Mouse (Mus musculus) forebrain, embryonic 16.5 days (tissue): ENCODE measurements at regions not wholly inside any gene's neighbourhood (a gene's known extent, or its start where the extent isn't known, plus 50 kb on each side); places are given as distances from the start of the nearest gene placed in this dataset.

Source experiments
- ATAC-seq: fragments of 200-750 bp; cut with Nextera tagmentation; 2 replicates; pipeline ENCODE4 v1.8.0; 2017; ENCODE audit warnings: mild to moderate bottlenecking, moderate library complexity
- H3K27ac ChIP-seq: fragments of 300-500 bp; sonication (generic); 2 replicates; pipeline ENCODE4 v1.5.1; 2014; ENCODE audit warnings: low read length, control low read depth
- H3K27me3 ChIP-seq: fragments of 300-500 bp; sonication (generic); replicated peaks from 2 replicates; pipeline ENCODE4 v1.6.1; 2014; ENCODE audit warnings: low read length; ENCODE audit not compliant: control insufficient read depth, insufficient read depth
- H3K36me3 ChIP-seq: fragments of 300-500 bp; sonication (generic); 2 replicates; pipeline ENCODE4 v1.6.1; 2014; ENCODE audit not compliant: control insufficient read depth, insufficient read depth
- H3K4me1 ChIP-seq: fragments of 300-500 bp; sonication (generic); replicated peaks from 2 replicates; pipeline ENCODE4 v1.6.1; 2014; ENCODE audit warnings: low read length; ENCODE audit not compliant: control insufficient read depth, insufficient read depth
- H3K4me2 ChIP-seq: fragments of 300-500 bp; sonication (generic); 2 replicates; pipeline ENCODE4 v1.6.1; 2014; ENCODE audit warnings: mild to moderate bottlenecking, low read length, control low read depth
- H3K4me3 ChIP-seq: fragments of 300-500 bp; sonication (generic); replicated peaks from 2 replicates; pipeline ENCODE4 v1.5.1; 2014; ENCODE audit warnings: mild to moderate bottlenecking, low read length, control low read depth
- H3K9ac ChIP-seq: fragments of 300-500 bp; sonication (generic); replicated peaks from 2 replicates; pipeline ENCODE4 v1.6.1; 2014; ENCODE audit warnings: low read depth, low read length, control low read depth
- H3K9me3 ChIP-seq: fragments of 300-500 bp; sonication (generic); 2 replicates; pipeline ENCODE4 v1.6.1; 2016; ENCODE audit warnings: low read length; ENCODE audit not compliant: control insufficient read depth
- WGBS: fragments of 180-500 bp; shearing (Covaris S2); extraction: QIAGEN DNeasy Blood & Tissue Kit; methylation state at CpG from one replicate; pipeline ENCODE4 v1.1.7; 2014; 5-methylcytosine and 5-hydroxymethylcytosine counted together

DNA sequence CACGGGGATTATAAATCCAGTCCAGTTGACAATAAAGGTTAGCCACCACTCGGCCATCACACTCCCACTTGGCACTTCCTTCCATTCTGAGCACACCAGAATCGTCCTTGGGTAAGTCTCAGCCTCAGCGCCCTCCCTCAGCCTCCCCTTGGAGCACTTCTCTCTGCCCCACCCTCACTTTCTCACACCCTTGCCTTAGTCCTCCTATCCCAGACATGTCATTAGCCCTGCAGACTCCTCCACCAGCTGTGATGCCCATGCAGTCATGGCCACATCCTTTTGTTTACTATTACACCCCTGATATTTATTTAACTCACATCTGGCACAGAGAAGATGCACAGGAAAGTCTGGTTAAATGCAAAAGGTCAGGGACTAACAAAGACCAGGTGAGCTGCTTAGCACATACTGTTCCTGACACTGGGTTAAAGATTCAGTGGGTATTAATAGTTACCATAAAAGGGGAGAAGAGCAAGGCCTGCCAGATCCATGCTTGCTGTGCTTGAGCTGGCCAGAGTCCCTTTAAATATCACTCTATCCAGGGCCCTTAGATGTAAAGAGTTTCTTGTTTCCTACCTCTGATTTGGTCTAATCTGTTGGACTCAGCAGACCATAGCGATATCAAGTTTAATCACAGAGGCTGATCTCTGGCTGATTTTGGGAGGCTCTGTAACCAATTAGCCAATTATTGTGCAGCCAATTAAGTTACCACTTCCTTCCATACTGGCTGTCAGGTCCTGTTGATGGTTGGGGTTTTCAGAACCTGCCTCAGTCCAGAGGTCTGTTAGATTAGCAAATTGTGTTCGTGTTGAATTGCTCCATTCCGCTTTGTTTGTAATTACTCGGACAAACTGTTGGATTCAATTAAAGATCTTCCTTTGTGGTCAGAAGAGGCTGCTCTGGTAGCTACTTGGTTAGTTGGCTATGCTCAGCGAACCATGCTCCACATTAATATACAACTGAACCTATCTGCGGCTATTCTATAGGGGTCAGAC, 518.0 kb upstream of the Tmem132c start:
- ATAC-seq: no peak
- 35% methylated on average over 10 of the region's 10 CpGs for WGBS
- no peak overlapping the region for H3K4me3 ChIP-seq

DNA sequence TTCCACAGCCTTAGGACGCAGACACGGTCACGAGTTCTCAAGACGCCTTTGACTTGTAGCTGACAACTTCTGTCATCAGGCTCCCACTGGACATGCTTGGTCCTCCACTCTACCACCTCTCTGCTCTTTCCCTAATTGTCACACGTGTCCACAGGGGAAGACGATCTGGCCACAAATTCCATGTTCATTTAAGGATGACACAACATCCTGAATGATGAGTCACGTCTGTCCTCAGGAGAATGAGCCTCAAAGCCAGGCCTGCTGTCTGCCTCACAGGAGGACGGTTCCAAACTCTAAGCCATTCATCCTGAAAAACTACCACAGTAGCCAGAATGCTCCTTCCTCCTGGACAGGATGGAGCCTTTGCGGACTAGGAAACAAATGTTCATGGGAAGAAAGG, 517.3 kb upstream of the Tmem132c start:
- H3K4me1 ChIP-seq: no peaks in the 10 kb centered on the region
- no peaks in the 10 kb centered on the region for H3K36me3 ChIP-seq
- no peak for ATAC-seq
- 59% methylated on average over 9 of the region's 9 CpGs for WGBS
- no peak overlapping the region for H3K4me3 ChIP-seq
- no peaks in the 10 kb centered on the region for H3K27me3 ChIP-seq
- no peak overlapping the region for H3K27ac ChIP-seq
- no peak overlapping the region for H3K9ac ChIP-seq
- H3K4me2 ChIP-seq: no peak overlapping the region
- H3K9me3 ChIP-seq: no peaks in the 10 kb centered on the region

More for the DNA sequence above, 518.0 kb upstream of the Tmem132c start:
- H3K9me3 ChIP-seq: no peaks in the 10 kb centered on the region
- H3K4me1 ChIP-seq: no peaks in the 10 kb centered on the region
- no peak overlapping the region for H3K9ac ChIP-seq
- H3K27ac ChIP-seq: no peak overlapping the region
- no peaks in the 10 kb centered on the region for H3K36me3 ChIP-seq
- H3K27me3 ChIP-seq: no peaks in the 10 kb centered on the region
- H3K4me2 ChIP-seq: no peak overlapping the region

DNA sequence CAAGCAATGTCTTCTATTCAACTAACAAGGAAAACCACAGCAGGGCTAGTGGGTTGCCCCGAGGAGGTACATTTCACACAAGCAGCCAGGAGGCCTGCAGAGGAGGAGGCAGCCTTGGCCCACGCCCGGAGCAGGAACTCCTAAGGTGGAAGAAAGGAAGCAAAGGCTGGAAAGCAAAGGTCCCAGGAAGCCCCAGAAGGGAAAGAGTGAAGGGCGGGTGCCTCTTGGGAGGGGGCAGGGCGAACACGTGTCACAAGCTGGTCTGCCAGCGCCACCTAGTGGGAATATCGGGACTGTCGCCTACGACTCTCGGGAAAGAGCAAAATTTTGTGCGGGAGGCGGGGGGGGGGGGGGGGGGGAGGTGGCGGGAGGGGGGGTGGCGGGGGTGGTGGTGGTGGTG, 508.1 kb upstream of the Tmem132c start:
- Histone ChIP-seq H3K4me2 (peak overlapping the region; percentile 56), H3K4me3 (peak overlapping the region; percentile 36), H3K36me3 (no peaks in the 10 kb centered on the region), H3K27ac (no peak overlapping the region), H3K27me3 (no peaks in the 10 kb centered on the region), H3K4me1 (no peaks in the 10 kb centered on the region; the same call in 1 of the 2 replicates), H3K9me3 (no peaks in the 10 kb centered on the region), H3K9ac (peak overlapping the region; percentile 51; the same call in 1 of the 2 replicates)
- 4% methylated on average over 5 of the region's 15 CpGs for WGBS
- peak; percentile 68 for ATAC-seq

DNA sequence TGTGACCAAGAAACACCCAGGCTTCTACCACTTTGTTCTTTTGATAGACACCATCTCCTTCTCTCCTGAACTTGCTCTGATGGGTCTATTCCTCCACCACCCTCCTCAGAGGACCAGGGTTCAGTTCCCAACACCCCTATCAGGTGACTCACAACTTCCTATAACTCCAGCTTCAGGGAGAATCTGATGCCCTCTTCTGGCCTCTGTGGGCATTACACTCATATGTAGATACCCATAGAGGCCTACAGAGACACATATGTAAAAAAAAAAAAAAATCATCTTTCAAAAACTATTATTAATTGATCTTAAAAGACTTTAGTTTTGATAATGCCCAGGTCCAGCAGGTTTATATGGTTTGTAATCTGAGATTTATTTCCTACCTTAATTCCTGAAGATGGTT, 505.9 kb upstream of the Tmem132c start:
- Histone ChIP-seq H3K36me3 (no peaks in the 10 kb centered on the region), H3K9me3 (no peaks in the 10 kb centered on the region), H3K27ac (no peak overlapping the region), H3K4me2 (no peak overlapping the region), H3K9ac (no peak overlapping the region), H3K27me3 (no peaks in the 10 kb centered on the region), H3K4me1 (peaks cover 3% of the 10 kb centered on the region), H3K4me3 (no peak overlapping the region)
- no peak for ATAC-seq

DNA sequence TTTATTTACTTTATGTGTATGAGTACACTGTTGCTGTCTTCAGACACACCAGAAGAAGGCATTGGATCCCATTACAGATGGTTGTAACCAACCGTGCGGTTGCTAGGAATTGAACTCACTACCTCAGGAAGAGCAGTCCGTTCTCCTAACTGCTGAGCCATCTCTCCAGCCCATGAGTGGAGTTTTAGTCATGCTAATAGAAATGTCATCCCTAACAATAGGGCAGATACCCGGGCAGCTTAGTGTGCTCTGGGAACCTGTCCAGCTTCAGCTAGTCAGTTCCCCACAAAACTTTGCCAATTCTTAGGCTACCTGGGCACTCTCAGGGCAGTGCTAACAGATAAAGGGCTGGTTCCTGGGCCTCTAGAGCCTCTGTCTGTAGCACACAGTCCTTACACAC, 503.9 kb upstream of the Tmem132c start:
- Histone ChIP-seq H3K4me2 (no peak overlapping the region), H3K27ac (no peak overlapping the region)

DNA sequence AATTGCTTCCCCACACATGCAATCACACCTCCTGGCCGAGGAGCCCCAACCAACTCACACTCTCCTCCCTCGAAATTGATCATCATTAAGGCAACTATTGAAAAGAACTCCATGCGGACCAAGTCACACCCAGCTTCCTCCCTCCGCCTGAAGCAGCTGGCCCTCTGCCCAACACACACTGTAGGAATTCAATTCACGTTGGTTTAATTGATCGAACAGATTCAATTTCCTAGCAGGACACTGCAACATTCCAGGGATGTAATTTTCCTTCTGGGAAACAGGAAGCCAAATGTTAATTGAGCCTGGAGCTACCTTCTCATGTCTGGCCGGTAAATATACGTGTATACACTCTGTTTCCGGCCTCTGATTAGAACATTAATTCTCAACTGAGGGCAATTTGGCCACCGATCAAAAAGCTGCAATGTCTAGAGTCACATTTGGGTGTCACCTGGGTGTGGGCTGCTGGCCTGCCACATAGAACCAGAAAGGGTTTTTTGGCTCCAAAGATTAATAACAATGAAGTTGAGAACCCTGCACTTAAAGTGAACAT, 500.7 kb upstream of the Tmem132c start:
- ATAC-seq: no peak
- Histone ChIP-seq H3K27ac (no peak overlapping the region), H3K4me2 (no peak overlapping the region), H3K4me3 (no peak overlapping the region), H3K36me3 (no peaks in the 10 kb centered on the region), H3K9me3 (no peaks in the 10 kb centered on the region), H3K27me3 (no peaks in the 10 kb centered on the region), H3K4me1 (peaks cover 9% of the 10 kb centered on the region), H3K9ac (no peak overlapping the region)
- WGBS: 27% methylated on average over 10 of the region's 10 CpGs

More for the DNA sequence above, 503.9 kb upstream of the Tmem132c start:
- H3K4me1 ChIP-seq: peaks cover 9% of the 10 kb centered on the region
- H3K9me3 ChIP-seq: no peaks in the 10 kb centered on the region
- no peak overlapping the region for H3K9ac ChIP-seq
- no peaks in the 10 kb centered on the region for H3K27me3 ChIP-seq
- 72% methylated on average over 4 of the region's 4 CpGs for WGBS
- H3K4me3 ChIP-seq: no peak overlapping the region
- ATAC-seq: no peak
- no peaks in the 10 kb centered on the region for H3K36me3 ChIP-seq

DNA sequence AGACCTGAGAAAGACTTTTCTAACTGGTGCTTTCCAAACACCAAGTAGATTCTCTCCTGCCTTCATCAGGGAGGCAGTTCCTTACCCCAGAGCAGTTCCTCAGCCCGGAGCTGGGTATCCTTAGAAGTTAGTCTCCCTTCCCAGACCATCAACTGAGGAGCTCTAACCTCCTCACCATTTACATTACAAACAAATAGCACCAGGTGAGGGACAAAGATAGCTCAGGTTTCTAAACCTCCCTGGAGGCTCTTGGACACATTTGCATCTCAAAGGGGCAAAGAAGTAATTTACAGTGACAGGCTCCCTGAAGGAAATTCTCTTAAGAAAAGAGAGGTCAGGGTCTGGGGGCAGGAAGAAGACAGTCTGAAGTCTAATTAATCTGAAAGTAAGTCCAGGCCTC, 486.5 kb upstream of the Tmem132c start:
- H3K4me1 ChIP-seq: no peaks in the 10 kb centered on the region
- no peak overlapping the region for H3K9ac ChIP-seq
- WGBS: 19% methylated on average over 1 of the region's 1 CpGs
- 0 out of 2 replicates have a peak, but pooled peaks cover 2% of the 10 kb centered on the region for H3K27me3 ChIP-seq
- no peak for ATAC-seq
- no peaks in the 10 kb centered on the region for H3K36me3 ChIP-seq
- no peaks in the 10 kb centered on the region for H3K9me3 ChIP-seq
- H3K4me3 ChIP-seq: no peak overlapping the region
- H3K4me2 ChIP-seq: no peak overlapping the region
- no peak overlapping the region for H3K27ac ChIP-seq

DNA sequence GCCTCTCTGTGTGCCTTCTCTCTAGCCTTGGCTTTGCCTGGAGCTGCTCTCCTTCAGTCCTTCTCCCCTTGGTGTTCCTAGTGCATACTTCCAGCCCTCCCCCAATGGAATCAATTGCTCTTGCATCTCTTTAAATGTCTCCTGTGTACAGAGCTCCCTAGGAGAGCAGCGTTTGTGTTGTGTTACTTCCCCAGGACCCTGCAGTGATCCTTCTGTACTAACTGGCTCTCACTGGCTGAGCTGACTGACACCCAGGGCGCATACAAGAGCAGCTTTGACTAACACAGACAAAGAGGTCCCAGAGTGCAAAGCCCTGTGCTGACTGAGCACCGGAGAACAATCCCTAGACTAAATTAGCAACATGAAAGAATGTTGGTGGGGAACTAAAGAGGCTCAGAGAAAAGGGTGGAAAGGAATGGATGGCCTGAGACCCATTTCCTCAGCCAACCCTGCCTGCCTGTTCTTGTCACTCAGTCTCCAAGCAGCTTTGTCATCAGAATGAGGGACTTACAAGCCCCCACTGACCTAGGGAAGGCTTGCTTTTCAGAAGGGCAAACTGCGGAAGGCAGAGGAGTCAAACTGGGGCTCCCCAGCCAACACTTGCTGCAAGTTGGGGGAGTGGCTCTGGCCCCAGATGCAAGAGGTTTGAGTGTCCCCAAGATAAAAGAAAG, 476.4 kb upstream of the Tmem132c start:
- WGBS: 2% methylated on average over 4 of the region's 4 CpGs

DNA sequence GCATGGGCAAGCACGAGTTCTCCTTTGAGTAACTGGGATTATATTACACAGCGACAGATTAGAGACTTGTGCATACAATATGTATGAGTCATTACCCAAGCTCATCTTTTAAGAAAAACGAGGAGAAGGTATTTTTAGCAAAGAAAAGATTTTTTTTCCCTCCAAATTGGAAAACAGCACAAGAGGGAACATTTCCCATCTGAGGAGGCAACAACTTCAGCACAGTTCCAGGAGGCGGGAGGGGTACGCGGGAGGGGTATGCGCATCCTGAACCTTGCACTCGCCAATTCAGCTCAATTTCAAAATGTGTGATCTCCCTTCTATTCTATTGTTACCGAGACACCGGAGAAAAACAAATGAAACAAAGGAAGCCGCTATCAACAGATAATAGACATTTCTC, 472.6 kb upstream of the Tmem132c start:
- peak overlapping the region; percentile 36 for H3K4me3 ChIP-seq
- 8% methylated on average over 11 of the region's 11 CpGs for WGBS
- H3K9ac ChIP-seq: no peak overlapping the region
- H3K27ac ChIP-seq: no peak overlapping the region
- no peaks in the 10 kb centered on the region for H3K36me3 ChIP-seq
- no peaks in the 10 kb centered on the region for H3K9me3 ChIP-seq
- H3K27me3 ChIP-seq: peaks cover 9% of the 10 kb centered on the region; the same call in 1 of the 2 replicates
- peak overlapping the region; percentile 47 for H3K4me2 ChIP-seq
- peaks cover 7% of the 10 kb centered on the region for H3K4me1 ChIP-seq
- no peak for ATAC-seq

More for the DNA sequence above, 476.4 kb upstream of the Tmem132c start:
- Histone ChIP-seq H3K4me3 (no peak overlapping the region), H3K4me2 (no peak overlapping the region), H3K9ac (no peak overlapping the region), H3K27me3 (peaks cover 6% of the 10 kb centered on the region; the same call in 1 of the 2 replicates), H3K36me3 (no peaks in the 10 kb centered on the region), H3K4me1 (peaks cover 7% of the 10 kb centered on the region), H3K9me3 (no peaks in the 10 kb centered on the region; the same call in 1 of the 2 replicates), H3K27ac (no peak overlapping the region)
- ATAC-seq: peak; percentile 75
